Mouse (Mus musculus) hindbrain, postnatal 0 days (tissue): ENCODE measurements around the gene Ypel4. TPM values are rescaled to one million over a fixed set of nuclear protein-coding genes. Genes with fewer than 3 reads are reported as not detected.

Source experiments
- ATAC-seq: fragments of 200-750 bp; cut with Nextera tagmentation; 2 replicates; pipeline ENCODE4 v1.8.0; 2017; ENCODE audit warnings: mild to moderate bottlenecking, moderate TSS enrichment, moderate library complexity
- DNase-seq: peaks from one replicate; pipeline ENCODE4 v3.0.0-alpha.2; 2015; ENCODE audit warnings: low spot score
- H3K27ac ChIP-seq: fragments of 300-500 bp; sonication (generic); 2 replicates; pipeline ENCODE4 v1.5.1; 2014; ENCODE audit warnings: mild to moderate bottlenecking
- H3K27me3 ChIP-seq: fragments of 300-500 bp; sonication (generic); 2 replicates; pipeline ENCODE4 v1.6.1; 2014; ENCODE audit warnings: low read length, mixed read lengths; ENCODE audit not compliant: insufficient read depth
- H3K36me3 ChIP-seq: fragments of 300-500 bp; sonication (generic); 2 replicates; pipeline ENCODE4 v1.6.1; 2014; ENCODE audit warnings: low read length, mixed read lengths; ENCODE audit not compliant: insufficient read depth
- H3K4me1 ChIP-seq: fragments of 300-500 bp; sonication (generic); 2 replicates; pipeline ENCODE4 v1.6.1; 2014; ENCODE audit warnings: antibody characterized with exemption, low read length, mixed read lengths; ENCODE audit not compliant: insufficient read depth
- H3K4me2 ChIP-seq: fragments of 300-500 bp; sonication (generic); 2 replicates; pipeline ENCODE4 v1.6.1; 2014; ENCODE audit warnings: low read depth, mild to moderate bottlenecking, low read length, moderate library complexity, mixed read lengths
- H3K4me3 ChIP-seq: fragments of 300-500 bp; sonication (generic); 2 replicates; pipeline ENCODE4 v1.5.1; 2014; ENCODE audit warnings: low read length
- H3K9ac ChIP-seq: fragments of 300-500 bp; sonication (generic); replicated peaks from 2 replicates; pipeline ENCODE4 v1.6.1; 2014; ENCODE audit warnings: mild to moderate bottlenecking, low read length, moderate library complexity, mixed read lengths
- H3K9me3 ChIP-seq: fragments of 300-500 bp; sonication (generic); 2 replicates; pipeline ENCODE4 v1.6.1; 2016; ENCODE audit warnings: low read length, mixed read lengths
- CTCF ChIP-seq: IDR thresholded peaks from 2 replicates; pipeline ENCODE4 v1.5.1; 2016; ENCODE audit warnings: antibody characterized with exemption, control low read depth, low read depth
- whole genome bisulfite sequencing: fragments of 180-500 bp; shearing (Covaris S2); extraction: QIAGEN DNeasy Blood & Tissue Kit; methylation state at CpG from one replicate; pipeline ENCODE4 v1.1.7; 2014; 5-methylcytosine and 5-hydroxymethylcytosine counted together
- polyA plus RNA-seq: library from polyadenylated mRNA; unstranded; fragments of >200 nt; fragmentation: Nextera tagmentation; extraction: Ambion mirVana; gene quantifications from 2 replicates; pipeline ENCODE4 v1.2.1, GENCODE M21; 2015
- total RNA-seq: library from RNA; depleted of rRNA; stranded (reverse); fragments of >200 nt; gene quantifications from 2 replicates; pipeline ENCODE4 v1.2.3, GENCODE M21; 2014

Ypel4 gene
- total and polyA plus RNA-seq, 2 experiments from 2014 or later: 12.3 to 16.8 TPM

DNA sequence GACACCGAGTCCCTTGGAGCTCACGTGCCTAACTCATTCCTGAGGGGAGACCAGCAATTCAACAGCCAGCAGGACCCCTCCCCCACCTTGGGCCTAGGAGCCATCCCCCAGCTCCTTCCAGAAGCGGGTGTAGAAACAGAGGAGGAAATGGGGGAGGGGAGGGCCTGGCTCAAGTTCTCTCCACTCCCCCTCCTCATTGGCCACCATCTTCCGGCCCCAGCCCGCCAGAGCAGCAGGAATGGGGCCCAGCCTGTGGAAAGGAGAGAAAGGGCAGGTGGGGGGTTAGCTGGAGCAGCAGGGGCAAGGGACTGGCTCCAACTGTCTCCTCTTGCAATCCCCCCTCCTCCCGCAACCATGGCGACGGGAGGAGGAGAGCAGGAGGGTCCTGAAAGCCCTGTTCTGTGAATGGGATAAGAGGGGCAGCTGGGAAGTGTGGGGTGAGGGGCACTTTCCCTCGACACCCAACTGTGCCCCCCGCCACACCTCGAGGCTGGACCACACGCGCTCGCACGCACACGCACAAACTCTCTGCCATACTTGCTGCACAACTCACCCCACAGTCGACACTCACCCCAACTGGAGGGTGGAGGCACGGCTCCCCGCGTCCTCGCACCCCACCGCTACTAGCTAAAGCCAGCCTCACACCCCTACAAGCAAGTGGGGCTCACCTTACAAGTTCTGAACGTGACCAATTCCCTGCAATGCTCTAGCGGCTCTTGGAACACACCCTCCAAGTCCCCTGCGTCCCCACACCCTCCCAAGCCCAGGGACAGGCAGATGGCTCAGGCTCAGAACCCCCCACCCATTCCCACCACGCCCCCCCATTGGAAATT is 8.8 kb downstream of the Ypel4 start:
- Histone ChIP-seq H3K4me1 (peaks cover 21% of the 10 kb centered on the region), H3K36me3 (no peaks in the 10 kb centered on the region), H3K4me2 (peak overlapping the region; percentile 77), H3K4me3 (peak overlapping the region; percentile 64), H3K9ac (peak overlapping the region; percentile 64), H3K9me3 (no peaks in the 10 kb centered on the region), H3K27me3 (no peaks in the 10 kb centered on the region), H3K27ac (peak overlapping the region; percentile 88)
- no peak; the same call in 1 of the 2 replicates for TF ChIP-seq CTCF
- WGBS: under 1% methylated on average over 26 of the region's 26 CpGs
- DNase-seq (peak; percentile 86), ATAC-seq (peak; percentile 85)

DNA sequence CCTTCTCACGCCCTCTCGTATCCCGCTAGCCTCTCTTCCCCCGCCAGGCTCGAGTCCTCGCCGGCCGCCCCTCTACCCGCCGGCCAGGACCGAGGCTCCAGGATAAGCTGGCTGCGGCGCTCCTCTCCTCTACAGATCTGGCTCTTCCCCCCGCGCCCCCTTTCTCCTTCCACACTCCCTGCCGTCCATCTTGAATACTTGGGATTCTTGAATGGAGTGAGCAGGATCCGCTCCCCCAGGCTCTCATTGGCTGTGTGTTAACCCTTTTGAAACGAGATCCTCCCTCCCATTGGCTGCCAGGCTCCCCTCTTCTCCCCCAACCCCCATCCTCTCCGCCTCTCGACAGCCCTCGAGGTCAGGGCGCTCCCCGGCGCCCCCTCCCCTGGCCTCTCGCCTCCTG is 9.7 kb downstream of the Ypel4 start, which contains the start of gene Gm19426:
Gene Gm19426, minus strand, starts transcription at position 95 of the 400 bp plus-strand sequence.
- 1% methylated on average over 24 of the region's 25 CpGs for WGBS
- H3K36me3 ChIP-seq: no peaks in the 10 kb centered on the region

DNA sequence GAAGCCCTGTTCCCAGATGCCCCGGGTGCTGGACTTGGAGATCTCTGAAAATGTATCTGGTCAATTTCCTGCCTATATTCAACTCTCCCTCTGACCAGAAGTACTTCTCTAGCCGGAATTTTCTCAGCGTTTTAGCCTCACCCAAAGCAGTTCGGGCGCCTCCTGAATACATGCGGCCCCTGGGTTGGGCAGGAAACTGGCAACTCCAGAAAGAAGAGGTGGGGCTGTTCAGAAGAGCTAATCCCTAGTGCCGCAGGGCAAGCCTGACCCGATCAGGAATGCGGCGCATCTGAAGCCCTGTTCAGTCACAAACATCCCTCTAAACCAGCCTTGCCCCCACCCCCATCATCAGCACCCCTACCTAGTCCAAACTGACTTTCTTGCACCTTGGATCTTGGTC is 10.3 kb downstream of the Ypel4 start:
- H3K9ac ChIP-seq: peak overlapping the region; percentile 51
- H3K4me1 ChIP-seq: peaks cover 12% of the 10 kb centered on the region
- peak overlapping the region; percentile 88 for H3K27ac ChIP-seq
- peak; percentile 2; the same call in 1 of the 2 replicates for ATAC-seq
- no peaks in the 10 kb centered on the region for H3K27me3 ChIP-seq
- no peak for TF ChIP-seq CTCF
- H3K36me3 ChIP-seq: no peaks in the 10 kb centered on the region
- H3K9me3 ChIP-seq: no peaks in the 10 kb centered on the region
- H3K4me3 ChIP-seq: peak overlapping the region; percentile 64
- peak; percentile 39 for DNase-seq
- H3K4me2 ChIP-seq: peak overlapping the region; percentile 77
- under 1% methylated on average over 10 of the region's 10 CpGs for WGBS

More for the DNA sequence above, 9.7 kb downstream of the Ypel4 start, which contains the start of gene Gm19426:
- H3K27me3 ChIP-seq: no peaks in the 10 kb centered on the region
- H3K9ac ChIP-seq: peak within 1 kb of the TSS; percentile 64
- ATAC-seq (peak; percentile 93), DNase-seq (peak; percentile 95)
- H3K4me3 ChIP-seq: peak within 1 kb of the TSS; percentile 64
- peak within 1 kb of the TSS; percentile 77 for H3K4me2 ChIP-seq
- H3K4me1 ChIP-seq: peaks cover 16% of the 10 kb centered on the region
- peak within 1 kb of the TSS; percentile 88 for H3K27ac ChIP-seq
- no peaks in the 10 kb centered on the region for H3K9me3 ChIP-seq
- TF ChIP-seq CTCF: no peak

DNA sequence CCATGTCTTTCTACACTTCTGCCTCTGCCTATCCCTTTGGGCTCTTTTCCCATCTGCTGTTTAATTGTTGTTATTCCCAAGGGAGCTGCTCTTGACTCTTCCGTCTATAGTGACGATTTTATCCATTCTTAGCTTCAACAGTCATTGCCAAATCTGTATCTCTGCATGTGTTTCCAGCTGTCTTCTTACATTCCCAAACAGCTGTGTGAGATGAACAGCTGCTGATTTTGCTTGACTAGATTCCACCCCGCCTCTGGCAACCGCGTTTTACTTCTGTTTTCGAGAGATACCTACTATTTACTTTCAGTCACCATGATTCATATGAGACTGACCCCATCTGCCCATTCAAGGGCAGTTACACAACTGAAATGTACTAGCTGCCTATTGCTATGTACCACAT is 16.3 kb downstream of the Ypel4 start:
- peak; percentile 7 for DNase-seq
- 72% methylated on average over 6 of the region's 6 CpGs for WGBS
- no peak overlapping the region for H3K4me3 ChIP-seq
- TF ChIP-seq CTCF: no peak
- no peaks in the 10 kb centered on the region for H3K4me1 ChIP-seq
- no peak overlapping the region for H3K4me2 ChIP-seq
- no peaks in the 10 kb centered on the region for H3K36me3 ChIP-seq
- H3K27ac ChIP-seq: no peak overlapping the region
- ATAC-seq: no peak
- H3K27me3 ChIP-seq: 0 out of 2 replicates have a peak, but pooled peaks cover 3% of the 10 kb centered on the region
- no peaks in the 10 kb centered on the region for H3K9me3 ChIP-seq
- H3K9ac ChIP-seq: no peak overlapping the region

DNA sequence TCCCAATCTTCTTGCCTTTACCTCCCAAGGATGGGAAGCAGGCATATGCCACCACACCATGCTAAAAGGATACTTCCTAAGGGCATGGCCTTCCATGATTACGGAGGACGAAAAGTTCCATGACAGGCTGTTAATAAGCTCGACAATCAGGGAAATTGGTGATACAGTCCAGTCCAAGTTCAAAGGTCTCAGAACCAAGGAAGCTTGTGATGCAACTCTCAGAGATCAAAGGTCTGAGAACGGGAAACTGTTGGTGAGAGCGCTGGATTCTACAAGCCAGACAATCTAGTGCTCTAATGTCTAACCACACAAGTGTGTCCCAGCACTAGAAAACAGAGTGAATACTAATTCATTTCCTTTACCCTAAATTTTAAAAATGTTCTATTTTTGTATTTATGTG is 22.4 kb downstream of the Ypel4 start:
- 0 out of 2 replicates have a peak, but pooled peaks cover 3% of the 10 kb centered on the region for H3K27me3 ChIP-seq
- no peaks in the 10 kb centered on the region for H3K36me3 ChIP-seq
- H3K27ac ChIP-seq: no peak overlapping the region
- H3K9me3 ChIP-seq: no peaks in the 10 kb centered on the region
- no peak for TF ChIP-seq CTCF
- DNase-seq: no peak
- no peak for ATAC-seq
- no peak overlapping the region for H3K4me3 ChIP-seq
- no peaks in the 10 kb centered on the region for H3K4me1 ChIP-seq
- H3K4me2 ChIP-seq: no peak overlapping the region
- no peak overlapping the region for H3K9ac ChIP-seq
- 91% methylated on average over 5 of the region's 5 CpGs for WGBS

DNA sequence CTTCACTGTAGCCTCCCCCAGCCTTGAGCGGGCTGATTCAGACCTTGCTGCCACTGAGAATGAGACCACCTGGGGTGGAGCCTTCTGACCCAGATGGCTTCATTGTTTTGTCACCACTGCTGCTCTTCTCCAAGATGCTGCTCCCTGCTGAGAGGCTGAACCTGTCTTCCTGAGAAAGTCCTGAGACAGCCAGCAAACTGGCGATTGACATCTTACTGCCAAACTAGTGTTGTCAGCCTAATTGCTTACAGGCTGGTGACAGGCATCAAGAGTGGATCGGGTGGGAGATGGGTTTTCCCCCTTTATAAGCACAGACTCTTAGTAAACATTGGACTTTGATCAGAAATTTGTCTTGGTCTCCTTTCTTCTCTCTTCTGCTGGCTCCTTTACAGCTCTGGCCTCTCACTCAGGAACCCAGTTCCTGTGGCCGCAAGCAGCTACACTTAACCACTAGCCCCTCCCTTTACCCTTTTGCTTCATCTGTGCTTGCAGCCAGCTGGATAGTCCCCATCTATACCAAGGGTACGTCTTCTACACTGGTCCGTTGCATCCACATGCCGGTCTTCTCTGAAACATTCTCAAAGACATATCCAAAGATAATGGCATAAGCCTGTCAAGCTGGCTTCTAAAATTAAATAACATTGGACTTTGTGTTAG is 23.3 kb downstream of the Ypel4 start:
- Histone ChIP-seq H3K27me3 (0 out of 2 replicates have a peak, but pooled peaks cover 3% of the 10 kb centered on the region), H3K36me3 (no peaks in the 10 kb centered on the region), H3K4me3 (no peak overlapping the region), H3K4me2 (no peak overlapping the region), H3K9ac (no peak overlapping the region), H3K27ac (no peak overlapping the region), H3K4me1 (no peaks in the 10 kb centered on the region), H3K9me3 (no peaks in the 10 kb centered on the region)
- WGBS: 56% methylated on average over 7 of the region's 7 CpGs
- no peak for DNase-seq
- ATAC-seq: no peak
- TF ChIP-seq CTCF: no peak
